Mouse (Mus musculus): ENCODE results near the gene Mmp7. TPM values are rescaled to one million over a fixed set of nuclear protein-coding genes. Genes with fewer than 3 reads are reported as not detected.

Gene Mmp7
- polyA plus RNA-seq, 1 experiment from 2014 or later = not detected

GRCm38 (mm10) chr9:7678154-7678837 is 13.6 kb upstream of the Mmp7 start:
- DNase-seq (ENCODE audit: low spot score) = no peak
- H3K9me3 ChIP-seq (ENCODE audit: control insufficient read depth, low read length) = no peaks in the 10 kb centered on the region
- H3K4me2 ChIP-seq (replicated peaks) = no peak overlapping the region
- H3K4me1 ChIP-seq (replicated peaks; ENCODE audit: control insufficient read depth, insufficient read depth, low read length) = no peaks in the 10 kb centered on the region
- ATAC-seq (ENCODE audit: low FRiP score) = no peak
- H3K36me3 ChIP-seq (replicated peaks; ENCODE audit: control insufficient read depth, insufficient read depth) = no peaks in the 10 kb centered on the region
- H3K4me3 ChIP-seq (replicated peaks; ENCODE audit: low read length) = no peak overlapping the region
- no peaks in the 10 kb centered on the region for H3K27me3 ChIP-seq (ENCODE audit: control insufficient read depth, insufficient read depth, low read length)
- H3K27ac ChIP-seq = no peak overlapping the region
- H3K9ac ChIP-seq = no peak overlapping the region
- WGBS = 88% methylated on average over 2 of the region's 2 CpGs

DNA sequence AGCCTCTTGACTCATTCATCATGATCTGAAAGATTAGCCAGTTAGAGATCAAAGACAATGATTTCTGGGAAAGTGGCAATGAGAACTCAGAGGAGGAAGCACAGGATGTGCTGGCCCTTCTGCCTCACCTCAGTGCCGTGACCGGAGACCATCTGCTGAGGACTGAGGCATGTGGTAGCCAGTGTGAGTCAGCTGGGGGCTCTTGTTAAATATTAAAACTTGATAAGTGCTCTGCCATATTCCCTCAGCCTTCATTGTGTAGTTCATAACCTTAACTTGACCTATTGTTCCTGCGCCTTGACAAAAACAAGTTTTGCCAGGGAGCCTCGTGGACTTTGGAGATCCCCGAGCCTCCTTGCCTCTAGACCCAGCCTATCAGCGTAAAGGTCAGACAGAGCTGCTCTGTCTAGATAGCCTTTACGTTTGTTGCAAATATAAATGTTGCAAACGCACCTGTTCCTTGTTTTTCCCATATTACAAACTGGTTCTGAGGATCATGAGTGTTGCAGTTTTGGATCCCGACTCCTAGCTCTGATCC is 9.7 kb upstream of the Mmp7 start:
- DNase-seq (ENCODE audit: low spot score) = no peak
- no peak for ATAC-seq (ENCODE audit: low FRiP score)
- Histone ChIP-seq H3K9ac (no peak overlapping the region), H3K4me3 (replicated peaks; ENCODE audit: low read length) (no peak overlapping the region), H3K4me2 (replicated peaks) (no peak overlapping the region), H3K4me1 (replicated peaks; ENCODE audit: control insufficient read depth, insufficient read depth, low read length) (no peaks in the 10 kb centered on the region), H3K36me3 (replicated peaks; ENCODE audit: control insufficient read depth, insufficient read depth) (no peaks in the 10 kb centered on the region), H3K27ac (no peak overlapping the region), H3K9me3 (ENCODE audit: control insufficient read depth, low read length) (no peaks in the 10 kb centered on the region), H3K27me3 (ENCODE audit: control insufficient read depth, insufficient read depth, low read length) (no peaks in the 10 kb centered on the region)
- 91% methylated on average over 9 of the region's 9 CpGs for WGBS

DNA sequence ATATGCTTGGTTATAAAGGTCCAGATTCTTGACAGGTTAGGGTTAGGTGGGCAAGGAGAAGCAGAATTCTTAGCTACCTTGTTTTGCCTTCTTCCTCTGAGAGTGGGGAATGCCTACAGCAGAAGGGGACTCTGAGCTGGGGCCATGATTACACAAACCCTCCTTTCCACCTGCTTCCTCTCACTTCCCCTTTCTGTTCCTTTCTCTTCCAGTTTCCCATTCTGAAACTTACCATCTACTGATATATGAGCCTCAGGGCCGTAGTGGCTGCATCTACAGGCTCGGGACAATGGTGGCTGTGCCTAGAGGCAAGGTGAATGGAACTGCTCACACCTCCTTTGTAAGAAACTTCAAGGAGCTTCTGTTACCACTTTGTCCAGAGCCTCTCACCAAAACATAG is 5.9 kb upstream of the Mmp7 start:
- WGBS = 85% methylated on average over 2 of the region's 2 CpGs
- Histone ChIP-seq H3K27me3 (ENCODE audit: control insufficient read depth, insufficient read depth, low read length) (no peaks in the 10 kb centered on the region), H3K9me3 (ENCODE audit: control insufficient read depth, low read length) (no peaks in the 10 kb centered on the region), H3K36me3 (replicated peaks; ENCODE audit: control insufficient read depth, insufficient read depth) (no peaks in the 10 kb centered on the region), H3K9ac (no peak overlapping the region), H3K4me2 (replicated peaks) (no peak overlapping the region), H3K4me3 (replicated peaks; ENCODE audit: low read length) (no peak overlapping the region), H3K27ac (no peak overlapping the region), H3K4me1 (replicated peaks; ENCODE audit: control insufficient read depth, insufficient read depth, low read length) (no peaks in the 10 kb centered on the region)
- DNase-seq (ENCODE audit: low spot score) (no peak), ATAC-seq (ENCODE audit: low FRiP score) (no peak)

DNA sequence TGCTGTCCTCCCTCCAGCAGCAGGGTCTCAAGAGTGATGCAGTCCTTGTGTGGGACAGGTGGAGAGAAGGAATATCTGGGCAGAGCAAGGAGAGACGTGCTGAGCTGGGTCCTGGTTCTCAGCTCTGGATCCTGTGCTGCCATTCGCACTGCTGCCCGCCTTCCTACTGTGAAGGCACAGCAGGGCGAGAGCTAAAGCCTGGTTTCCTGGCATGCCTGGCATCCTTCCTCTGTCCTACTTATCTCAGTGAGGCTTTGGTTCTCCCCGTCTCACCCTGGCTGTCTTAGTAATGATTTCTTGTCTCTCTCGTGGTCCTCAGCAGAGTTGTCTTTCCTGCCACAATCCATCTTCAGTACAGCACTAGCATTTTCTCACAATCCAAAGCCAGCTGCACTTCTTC is 2.1 kb upstream of the Mmp7 start:
- H3K4me2 ChIP-seq (replicated peaks) = no peak overlapping the region
- no peak overlapping the region for H3K4me3 ChIP-seq (replicated peaks; ENCODE audit: low read length)
- no peaks in the 10 kb centered on the region for H3K27me3 ChIP-seq (ENCODE audit: control insufficient read depth, insufficient read depth, low read length)
- no peaks in the 10 kb centered on the region for H3K36me3 ChIP-seq (replicated peaks; ENCODE audit: control insufficient read depth, insufficient read depth)
- 74% methylated on average over 6 of the region's 6 CpGs for WGBS
- H3K4me1 ChIP-seq (replicated peaks; ENCODE audit: control insufficient read depth, insufficient read depth, low read length) = no peaks in the 10 kb centered on the region
- no peak overlapping the region for H3K27ac ChIP-seq
- H3K9me3 ChIP-seq (ENCODE audit: control insufficient read depth, low read length) = no peaks in the 10 kb centered on the region
- ATAC-seq (ENCODE audit: low FRiP score) (no peak), DNase-seq (ENCODE audit: low spot score) (no peak)
- no peak overlapping the region for H3K9ac ChIP-seq

GRCm38 (mm10) chr9:7693961-7694360 is 2.1 kb downstream of the Mmp7 start:
- Histone ChIP-seq H3K27ac (no peak overlapping the region), H3K4me1 (replicated peaks; ENCODE audit: control insufficient read depth, insufficient read depth, low read length) (no peaks in the 10 kb centered on the region), H3K9me3 (ENCODE audit: control insufficient read depth, low read length) (no peaks in the 10 kb centered on the region), H3K4me2 (replicated peaks) (no peak overlapping the region), H3K9ac (no peak overlapping the region), H3K36me3 (replicated peaks; ENCODE audit: control insufficient read depth, insufficient read depth) (no peaks in the 10 kb centered on the region), H3K4me3 (replicated peaks; ENCODE audit: low read length) (no peak overlapping the region), H3K27me3 (ENCODE audit: control insufficient read depth, insufficient read depth, low read length) (no peaks in the 10 kb centered on the region)
- DNase-seq (ENCODE audit: low spot score) (no peak), ATAC-seq (ENCODE audit: low FRiP score) (no peak)
- 95% methylated on average over 3 of the region's 3 CpGs for WGBS

- 96% methylated on average over 3 of the region's 3 CpGs for WGBS
- ATAC-seq (ENCODE audit: low FRiP score) (no peak), DNase-seq (ENCODE audit: low spot score) (no peak)
- Histone ChIP-seq H3K36me3 (replicated peaks; ENCODE audit: control insufficient read depth, insufficient read depth) (no peaks in the 10 kb centered on the region), H3K4me1 (replicated peaks; ENCODE audit: control insufficient read depth, insufficient read depth, low read length) (no peaks in the 10 kb centered on the region), H3K4me3 (replicated peaks; ENCODE audit: low read length) (no peak overlapping the region), H3K27me3 (ENCODE audit: control insufficient read depth, insufficient read depth, low read length) (no peaks in the 10 kb centered on the region), H3K9me3 (ENCODE audit: control insufficient read depth, low read length) (no peaks in the 10 kb centered on the region), H3K27ac (no peak overlapping the region), H3K9ac (no peak overlapping the region), H3K4me2 (replicated peaks) (no peak overlapping the region)
Observed at GRCm38 (mm10) chr9:7695646-7696045, 3.8 kb downstream of the Mmp7 start.

DNA sequence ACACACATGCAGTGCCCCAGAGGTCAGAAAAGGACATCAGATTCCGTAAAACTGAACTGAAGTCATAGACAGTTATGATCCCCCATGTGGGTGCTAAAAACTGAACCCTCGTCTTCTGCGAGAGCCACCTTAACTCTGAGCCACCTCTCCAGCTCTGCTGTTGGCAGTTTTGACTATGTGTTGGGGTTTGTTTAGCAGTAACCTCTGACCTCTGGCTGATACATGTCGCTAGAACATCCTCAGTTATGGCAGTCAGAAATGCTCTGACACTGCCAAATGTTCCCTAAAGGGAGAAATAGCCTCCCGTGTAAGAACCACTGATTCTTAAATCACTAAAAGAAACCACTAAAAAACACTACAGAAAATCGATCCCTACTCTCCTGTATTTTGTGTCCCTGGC is 16.8 kb downstream of the Mmp7 start:
- no peak overlapping the region for H3K27ac ChIP-seq
- DNase-seq (ENCODE audit: low spot score) = no peak
- H3K9ac ChIP-seq = no peak overlapping the region
- ATAC-seq (ENCODE audit: low FRiP score) = no peak
- no peak overlapping the region for H3K4me3 ChIP-seq (replicated peaks; ENCODE audit: low read length)
- H3K4me2 ChIP-seq (replicated peaks) = no peak overlapping the region
- no peaks in the 10 kb centered on the region for H3K36me3 ChIP-seq (replicated peaks; ENCODE audit: control insufficient read depth, insufficient read depth)
- H3K9me3 ChIP-seq (ENCODE audit: control insufficient read depth, low read length) = no peaks in the 10 kb centered on the region
- 83% methylated on average over 6 of the region's 6 CpGs for WGBS
- H3K27me3 ChIP-seq (ENCODE audit: control insufficient read depth, insufficient read depth, low read length) = no peaks in the 10 kb centered on the region
- H3K4me1 ChIP-seq (replicated peaks; ENCODE audit: control insufficient read depth, insufficient read depth, low read length) = no peaks in the 10 kb centered on the region

GRCm38 (mm10) chr9:7711196-7711595 is 19.3 kb downstream of the Mmp7 start:
- whole genome bisulfite sequencing = 77% methylated on average over 4 of the region's 4 CpGs
- ATAC-seq (ENCODE audit: low FRiP score) (no peak), DNase-seq (ENCODE audit: low spot score) (no peak)

GRCm38 (mm10) chr9:7714062-7714907 is 22.4 kb downstream of the Mmp7 start:
- no peak overlapping the region for H3K4me3 ChIP-seq (replicated peaks; ENCODE audit: low read length)
- no peak overlapping the region for H3K4me2 ChIP-seq (replicated peaks)
- DNase-seq (ENCODE audit: low spot score) = peak; percentile 77
- no peak overlapping the region for H3K9ac ChIP-seq
- no peak overlapping the region for H3K27ac ChIP-seq
- no peaks in the 10 kb centered on the region for H3K36me3 ChIP-seq (replicated peaks; ENCODE audit: control insufficient read depth, insufficient read depth)
- WGBS = 43% methylated on average over 4 of the region's 4 CpGs
- H3K27me3 ChIP-seq (ENCODE audit: control insufficient read depth, insufficient read depth, low read length) = no peaks in the 10 kb centered on the region
- ATAC-seq (ENCODE audit: low FRiP score) = peak; percentile 66; the same call in 1 of the 2 replicates
- no peaks in the 10 kb centered on the region for H3K9me3 ChIP-seq (ENCODE audit: control insufficient read depth, low read length)
- no peaks in the 10 kb centered on the region for H3K4me1 ChIP-seq (replicated peaks; ENCODE audit: control insufficient read depth, insufficient read depth, low read length)

More at GRCm38 (mm10) chr9:7711196-7711595, 19.3 kb downstream of the Mmp7 start:
- no peak overlapping the region for H3K4me2 ChIP-seq (replicated peaks)
- no peak overlapping the region for H3K9ac ChIP-seq
- H3K9me3 ChIP-seq (ENCODE audit: control insufficient read depth, low read length) = no peaks in the 10 kb centered on the region
- no peak overlapping the region for H3K4me3 ChIP-seq (replicated peaks; ENCODE audit: low read length)
- H3K27me3 ChIP-seq (ENCODE audit: control insufficient read depth, insufficient read depth, low read length) = no peaks in the 10 kb centered on the region
- H3K27ac ChIP-seq = no peak overlapping the region
- H3K36me3 ChIP-seq (replicated peaks; ENCODE audit: control insufficient read depth, insufficient read depth) = no peaks in the 10 kb centered on the region
- H3K4me1 ChIP-seq (replicated peaks; ENCODE audit: control insufficient read depth, insufficient read depth, low read length) = no peaks in the 10 kb centered on the region

Data from hindbrain, embryonic 14.5 days (tissue).